Mouse (Mus musculus) liver, embryonic 12.5 days (tissue): ENCODE data around the gene Gm5134. TPM values are rescaled to one million over a fixed set of nuclear protein-coding genes. Genes with fewer than 3 reads are reported as not detected.
"Not testable (repeated sequence)": the region's sequence is repeated elsewhere in the genome, so short reads cannot be mapped to it uniquely, and the experiment has no call there.

Experiments
- ATAC-seq: fragments of 200-750 bp; cut with Nextera tagmentation; 2 replicates; pipeline ENCODE4 v1.8.0; 2017; ENCODE audit warnings: moderate number of reproducible peaks, mild to moderate bottlenecking, moderate library complexity
- H3K27ac ChIP-seq: fragments of 300-500 bp; sonication (generic); 2 replicates; pipeline ENCODE4 v1.5.1; 2016; ENCODE audit warnings: mild to moderate bottlenecking
- H3K27me3 ChIP-seq: fragments of 300-500 bp; sonication (generic); replicated peaks from 2 replicates; pipeline ENCODE4 v1.6.1; 2016; ENCODE audit warnings: mild to moderate bottlenecking, moderate library complexity
- H3K36me3 ChIP-seq: fragments of 300-500 bp; sonication (generic); 2 replicates; pipeline ENCODE4 v1.6.1; 2016; ENCODE audit warnings: mild to moderate bottlenecking, moderate library complexity
- H3K4me1 ChIP-seq: fragments of 300-500 bp; sonication (generic); 2 replicates; pipeline ENCODE4 v1.6.1; 2016
- H3K4me2 ChIP-seq: fragments of 300-500 bp; sonication (generic); 2 replicates; pipeline ENCODE4 v1.6.1; 2016; ENCODE audit warnings: mild to moderate bottlenecking, moderate library complexity
- H3K4me3 ChIP-seq: fragments of 300-500 bp; sonication (generic); 2 replicates; pipeline ENCODE4 v1.5.1; 2016; ENCODE audit warnings: mild to moderate bottlenecking, moderate library complexity
- H3K9ac ChIP-seq: fragments of 300-500 bp; sonication (generic); 2 replicates; pipeline ENCODE4 v1.6.1; 2016; ENCODE audit warnings: mild to moderate bottlenecking, moderate library complexity
- H3K9me3 ChIP-seq: fragments of 300-500 bp; sonication (generic); replicated peaks from 2 replicates; pipeline ENCODE4 v1.6.1; 2016; ENCODE audit warnings: mild to moderate bottlenecking, moderate library complexity
- WGBS: fragments of 180-500 bp; shearing (Covaris S2); methylation state at CpG from one replicate; pipeline ENCODE4 v1.1.7; 2016; ENCODE audit not compliant: insufficient replicate concordance; 5-methylcytosine and 5-hydroxymethylcytosine counted together
- polyA plus RNA-seq: library from polyadenylated mRNA; unstranded; fragments of >200 nt; fragmentation: Nextera tagmentation; extraction: Ambion mirVana; gene quantifications from 2 replicates; pipeline ENCODE4 v1.2.1, GENCODE M21; 2016

Gm5134 gene
- polyA plus RNA-seq, 1 experiment from 2014 or later = 0.07 TPM

DNA sequence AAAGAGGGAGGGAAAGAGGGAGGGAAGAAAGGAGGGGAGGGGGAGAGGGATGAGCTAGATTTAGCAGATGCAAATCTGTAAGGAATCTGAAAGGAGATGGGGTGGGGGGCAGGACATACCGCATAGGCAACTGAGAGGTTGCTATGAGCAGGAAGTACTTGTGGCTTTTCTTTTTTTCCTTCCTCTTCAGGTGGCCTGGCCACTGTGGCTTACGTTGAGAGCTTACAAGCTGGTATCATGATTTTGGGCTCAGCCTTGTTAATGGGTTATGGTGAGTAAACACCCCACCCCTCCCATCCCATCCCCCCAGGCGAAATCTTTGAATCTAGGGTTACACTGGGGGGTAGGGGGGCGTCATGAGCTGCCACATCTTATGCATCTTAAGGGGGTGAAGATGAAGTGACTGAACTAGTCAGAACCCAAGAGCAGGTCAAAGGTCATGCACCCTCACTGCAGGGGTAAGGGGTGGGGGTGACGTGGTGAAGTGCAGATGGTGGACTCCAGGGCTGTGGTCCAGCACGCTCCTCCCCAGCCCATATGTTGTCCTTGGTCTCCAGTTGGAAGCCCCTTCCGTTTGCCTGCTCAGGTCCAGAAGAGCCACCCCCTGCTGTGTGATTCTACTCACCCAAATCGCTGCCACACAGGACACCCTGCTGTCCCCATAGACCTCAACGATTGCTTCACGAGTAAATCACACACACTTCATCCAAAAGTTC is 24.0 kb downstream of the Gm5134 start:
- Histone ChIP-seq H3K4me3 (no peak overlapping the region), H3K27ac (no peak overlapping the region), H3K27me3 (no peaks in the 10 kb centered on the region), H3K4me1 (peaks cover 6% of the 10 kb centered on the region), H3K36me3 (no peaks in the 10 kb centered on the region), H3K4me2 (no peak overlapping the region), H3K9ac (no peak overlapping the region), H3K9me3 (no peaks in the 10 kb centered on the region)
- no peak for ATAC-seq
- 33% methylated on average over 10 of the region's 10 CpGs for WGBS

DNA sequence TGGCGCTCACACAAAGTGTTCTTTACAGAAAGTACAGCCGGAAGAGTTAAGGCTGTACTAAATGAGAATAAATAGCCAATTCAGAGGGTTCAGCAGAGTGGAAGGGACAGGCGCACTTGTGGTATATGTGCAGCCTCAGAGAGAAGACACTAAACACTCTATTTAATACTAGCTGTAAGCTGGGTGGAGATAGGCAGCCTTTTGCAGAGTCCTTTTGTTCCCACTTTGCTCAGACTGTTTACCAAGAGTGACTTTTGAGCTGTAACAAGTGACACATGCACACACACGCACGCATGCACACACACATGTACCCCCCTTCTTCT is 24.5 kb downstream of the Gm5134 start:
- H3K27ac ChIP-seq = no peak overlapping the region
- H3K4me1 ChIP-seq = peaks cover 9% of the 10 kb centered on the region
- H3K4me2 ChIP-seq = no peak overlapping the region
- WGBS = 69% methylated on average over 5 of the region's 5 CpGs
- H3K9me3 ChIP-seq = no peaks in the 10 kb centered on the region
- no peaks in the 10 kb centered on the region for H3K36me3 ChIP-seq
- no peaks in the 10 kb centered on the region for H3K27me3 ChIP-seq
- no peak overlapping the region for H3K4me3 ChIP-seq
- no peak overlapping the region for H3K9ac ChIP-seq
- no peak for ATAC-seq

GRCm38 (mm10) chr10:75979432-75979831 is 25.1 kb downstream of the Gm5134 start:
- H3K36me3 ChIP-seq = no peaks in the 10 kb centered on the region
- H3K9me3 ChIP-seq = no peaks in the 10 kb centered on the region
- no peak overlapping the region for H3K4me3 ChIP-seq
- H3K4me2 ChIP-seq = no peak overlapping the region
- no peak overlapping the region for H3K27ac ChIP-seq
- no peak overlapping the region for H3K9ac ChIP-seq
- WGBS = 73% methylated on average over 3 of the region's 3 CpGs
- no peaks in the 10 kb centered on the region for H3K27me3 ChIP-seq
- no peak for ATAC-seq
- peaks cover 9% of the 10 kb centered on the region for H3K4me1 ChIP-seq

DNA sequence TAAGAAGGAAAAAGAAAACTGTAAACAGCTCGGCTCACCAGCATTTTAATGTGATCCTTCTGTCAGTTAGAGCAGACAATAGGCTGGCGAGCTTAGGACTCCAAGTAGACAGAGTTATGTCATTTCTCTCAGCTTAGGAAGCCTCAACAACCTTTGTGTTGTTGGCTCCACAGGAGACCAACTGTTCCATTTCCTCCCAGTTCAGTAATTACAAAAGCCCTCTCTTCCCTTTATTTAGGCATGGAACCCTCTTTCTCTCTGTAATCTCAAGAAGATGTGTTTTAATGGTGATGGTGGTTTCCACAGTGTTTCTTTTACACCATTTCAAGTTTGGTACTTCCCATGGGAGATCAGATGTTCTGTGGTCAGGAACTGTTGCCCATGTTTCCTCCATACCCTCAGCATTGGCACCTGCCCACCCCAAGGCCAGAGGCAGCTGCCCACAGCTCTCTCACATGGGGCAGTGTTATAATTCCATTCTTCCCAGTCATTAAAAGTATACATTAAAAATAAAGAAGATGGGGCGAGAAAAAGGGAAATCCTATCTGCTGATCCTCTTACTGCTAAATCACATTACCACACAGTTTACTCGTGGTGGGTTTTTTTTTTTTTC is 36.2 kb downstream of the Gm5134 start:
- no peak overlapping the region for H3K9ac ChIP-seq
- H3K4me1 ChIP-seq = no peaks in the 10 kb centered on the region
- H3K27ac ChIP-seq = no peak overlapping the region
- no peak for ATAC-seq
- H3K9me3 ChIP-seq = no peaks in the 10 kb centered on the region
- 55% methylated on average over 4 of the region's 4 CpGs for WGBS
- no peaks in the 10 kb centered on the region for H3K27me3 ChIP-seq
- no peak overlapping the region for H3K4me3 ChIP-seq
- no peak overlapping the region for H3K4me2 ChIP-seq
- H3K36me3 ChIP-seq = no peaks in the 10 kb centered on the region

DNA sequence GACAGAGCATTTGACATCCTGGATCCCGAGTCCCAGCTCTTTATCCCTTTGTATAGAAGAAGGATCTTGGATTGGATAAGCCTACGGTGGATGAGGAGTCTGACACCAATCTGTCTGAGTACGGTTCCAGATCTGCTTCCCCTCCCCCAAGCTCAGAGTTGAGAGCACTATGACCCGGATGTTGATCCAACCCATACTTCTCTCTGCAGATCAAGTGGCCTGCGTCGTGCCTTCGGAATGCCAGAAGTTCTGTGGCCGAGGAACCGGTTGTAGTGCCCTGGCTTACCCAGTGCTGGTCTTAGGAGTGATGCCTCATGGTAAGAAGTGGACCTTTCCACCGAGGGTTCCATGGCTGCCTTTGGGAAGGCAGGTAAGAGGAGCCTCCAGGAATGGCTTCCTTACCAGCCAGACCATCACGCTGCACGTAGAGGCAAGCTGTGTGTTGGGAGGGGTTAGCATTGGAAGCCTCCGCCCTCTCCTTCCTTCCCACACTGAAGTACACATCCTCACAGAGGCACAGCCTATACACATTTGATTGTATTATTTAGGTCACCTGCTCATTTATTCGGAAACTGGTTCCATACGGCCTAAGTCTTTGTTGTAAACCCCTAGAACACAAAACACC is 39.4 kb downstream of the Gm5134 start:
- Histone ChIP-seq H3K9ac (no peak overlapping the region), H3K4me3 (no peak overlapping the region), H3K9me3 (no peaks in the 10 kb centered on the region), H3K27ac (no peak overlapping the region), H3K36me3 (no peaks in the 10 kb centered on the region), H3K4me1 (no peaks in the 10 kb centered on the region), H3K4me2 (no peak overlapping the region), H3K27me3 (0 out of 2 replicates have a peak, but pooled peaks cover 3% of the 10 kb centered on the region)
- ATAC-seq = no peak
- WGBS = 65% methylated on average over 15 of the region's 15 CpGs

GRCm38 (mm10) chr10:75994531-75995210 is 40.4 kb downstream of the Gm5134 start:
- H3K27ac ChIP-seq = not testable (repeated sequence)

GRCm38 (mm10) chr10:75995463-75995862 is 41.1 kb downstream of the Gm5134 start:
- 79% methylated on average over 11 of the region's 11 CpGs for WGBS
- Histone ChIP-seq H3K4me3 (no peak overlapping the region), H3K36me3 (no peaks in the 10 kb centered on the region), H3K4me1 (no peaks in the 10 kb centered on the region), H3K27me3 (0 out of 2 replicates have a peak, but pooled peaks cover 3% of the 10 kb centered on the region), H3K27ac (no peak overlapping the region), H3K9ac (no peak overlapping the region), H3K4me2 (no peak overlapping the region), H3K9me3 (no peaks in the 10 kb centered on the region)
- ATAC-seq = no peak

More at GRCm38 (mm10) chr10:75994531-75995210, 40.4 kb downstream of the Gm5134 start:
- not testable (repeated sequence) for H3K4me3 ChIP-seq, H3K9ac ChIP-seq, H3K27me3 ChIP-seq, H3K36me3 ChIP-seq, H3K4me1 ChIP-seq, H3K4me2 ChIP-seq, ATAC-seq, H3K9me3 ChIP-seq
- WGBS = 63% methylated on average over 13 of the region's 13 CpGs

DNA sequence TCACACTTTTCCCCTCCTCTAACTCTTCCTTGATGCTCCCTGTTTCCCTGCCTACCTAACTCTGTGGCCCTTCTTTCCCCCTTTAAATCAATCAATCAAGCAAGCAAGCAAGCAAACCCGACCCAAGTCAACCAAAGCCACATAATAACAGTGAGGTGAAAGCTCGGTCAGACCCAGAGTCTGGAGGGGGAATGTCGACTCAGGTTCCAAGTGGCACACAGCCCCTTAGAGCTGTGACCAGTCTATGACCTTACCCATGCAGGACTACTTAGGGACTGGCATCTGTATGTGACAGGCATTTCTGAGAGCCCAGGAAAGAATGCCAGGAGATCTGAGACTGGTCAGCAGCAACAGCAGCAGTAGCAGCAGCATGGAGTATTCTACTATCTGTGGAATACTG is 42.0 kb downstream of the Gm5134 start:
- Histone ChIP-seq H3K4me1 (no peaks in the 10 kb centered on the region), H3K4me2 (no peak overlapping the region), H3K9ac (no peak overlapping the region), H3K9me3 (no peaks in the 10 kb centered on the region), H3K27ac (no peak overlapping the region), H3K27me3 (0 out of 2 replicates have a peak, but pooled peaks cover 8% of the 10 kb centered on the region), H3K4me3 (no peak overlapping the region), H3K36me3 (no peaks in the 10 kb centered on the region)
- no peak for ATAC-seq
- 44% methylated on average over 3 of the region's 3 CpGs for WGBS

- H3K4me1 ChIP-seq = no peaks in the 10 kb centered on the region
- ATAC-seq = no peak
- no peaks in the 10 kb centered on the region for H3K36me3 ChIP-seq
- no peak overlapping the region for H3K4me3 ChIP-seq
- H3K9me3 ChIP-seq = no peaks in the 10 kb centered on the region
- H3K27ac ChIP-seq = no peak overlapping the region
- no peak overlapping the region for H3K9ac ChIP-seq
- 31% methylated on average over 7 of the region's 7 CpGs for WGBS
- no peak overlapping the region for H3K4me2 ChIP-seq
- 0 out of 2 replicates have a peak, but pooled peaks cover 9% of the 10 kb centered on the region for H3K27me3 ChIP-seq
Measured at GRCm38 (mm10) chr10:76001160-76001559, 46.8 kb downstream of the Gm5134 start.

DNA sequence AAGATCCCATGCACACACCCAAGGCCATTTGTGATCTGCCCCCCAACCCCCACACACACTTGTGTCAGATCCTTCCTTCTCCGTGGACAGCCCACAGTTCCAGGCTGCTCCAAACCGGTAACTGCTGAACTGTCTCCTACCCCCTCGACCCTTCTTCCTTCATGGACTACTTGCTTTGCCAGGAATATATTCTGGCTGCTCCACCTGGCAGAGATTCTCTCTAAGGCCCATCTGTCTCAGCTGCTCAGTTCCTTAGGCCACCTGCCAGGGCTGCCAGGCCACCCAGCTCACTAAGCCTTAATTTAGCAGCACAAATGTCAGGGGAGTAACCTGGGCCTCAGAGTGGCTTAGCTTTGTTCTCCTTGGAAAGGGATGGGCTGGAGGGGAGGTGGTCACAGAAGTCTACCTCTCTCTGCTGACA is 47.8 kb downstream of the Gm5134 start:
- H3K4me2 ChIP-seq = no peak overlapping the region
- ATAC-seq = no peak
- no peak overlapping the region for H3K4me3 ChIP-seq
- 34% methylated on average over 3 of the region's 3 CpGs for WGBS
- H3K27ac ChIP-seq = no peak overlapping the region
- no peaks in the 10 kb centered on the region for H3K9me3 ChIP-seq
- no peaks in the 10 kb centered on the region for H3K36me3 ChIP-seq
- H3K4me1 ChIP-seq = no peaks in the 10 kb centered on the region
- no peak overlapping the region for H3K9ac ChIP-seq
- 0 out of 2 replicates have a peak, but pooled peaks cover 6% of the 10 kb centered on the region for H3K27me3 ChIP-seq

- WGBS = 23% methylated on average over 2 of the region's 2 CpGs
- Histone ChIP-seq H3K4me1 (no peaks in the 10 kb centered on the region), H3K27ac (no peak overlapping the region), H3K36me3 (no peaks in the 10 kb centered on the region), H3K9ac (no peak overlapping the region), H3K4me2 (no peak overlapping the region), H3K4me3 (no peak overlapping the region), H3K27me3 (0 out of 2 replicates have a peak, but pooled peaks cover 6% of the 10 kb centered on the region), H3K9me3 (no peaks in the 10 kb centered on the region)
- no peak for ATAC-seq
Measured at GRCm38 (mm10) chr10:76002615-76003014, 48.3 kb downstream of the Gm5134 start.

DNA sequence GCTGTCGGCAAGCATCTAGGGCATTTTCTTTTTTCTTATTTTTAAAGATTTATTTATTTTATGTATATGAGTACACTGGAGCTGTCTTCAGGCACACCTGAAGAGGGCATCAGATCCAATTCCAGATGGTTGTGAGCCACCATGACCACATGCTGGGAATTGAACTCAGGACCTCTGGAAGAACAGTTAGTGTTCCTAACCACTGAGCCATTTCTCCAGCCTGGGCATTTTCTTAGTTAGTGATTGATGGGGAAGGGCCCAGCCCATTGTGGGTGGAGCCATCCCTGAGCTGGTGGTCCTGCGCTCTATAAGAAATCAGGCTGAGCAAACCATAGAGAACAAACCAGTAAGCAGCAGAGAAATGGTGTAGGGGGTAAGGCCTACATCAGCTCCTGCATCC is 48.9 kb downstream of the Gm5134 start:
- no peak overlapping the region for H3K9ac ChIP-seq
- H3K4me1 ChIP-seq = no peaks in the 10 kb centered on the region
- ATAC-seq = no peak
- H3K27ac ChIP-seq = no peak overlapping the region
- no peak overlapping the region for H3K4me3 ChIP-seq
- no peak overlapping the region for H3K4me2 ChIP-seq
- H3K9me3 ChIP-seq = no peaks in the 10 kb centered on the region
- H3K27me3 ChIP-seq = 0 out of 2 replicates have a peak, but pooled peaks cover 6% of the 10 kb centered on the region
- 72% methylated on average over 2 of the region's 2 CpGs for WGBS
- H3K36me3 ChIP-seq = no peaks in the 10 kb centered on the region
